Mouse (Mus musculus) C2C12 (cell line): ENCODE results near the gene Tmem144. TPM values are rescaled to one million over a fixed set of nuclear protein-coding genes. Genes with fewer than 3 reads are reported as not detected.

ENCODE experiments used
- H3K27me3 ChIP-seq: one replicate; pipeline ENCODE4 v1.6.1; 2011; ENCODE audit not compliant: control insufficient read depth, insufficient read depth, insufficient read length
- H3K36me3 ChIP-seq: one replicate; pipeline ENCODE4 v1.6.1; 2011; ENCODE audit not compliant: control insufficient read depth, insufficient read depth
- H3K4me3 ChIP-seq: one replicate; pipeline ENCODE4 v1.5.1; 2011; ENCODE audit warnings: mild to moderate bottlenecking, control low read depth; ENCODE audit not compliant: poor library complexity, insufficient read depth, severe bottlenecking
- H3K79me2 ChIP-seq: one replicate; pipeline ENCODE4 v1.6.1; 2011; ENCODE audit not compliant: control insufficient read depth, insufficient read depth
- H3K79me3 ChIP-seq: one replicate; pipeline ENCODE4 v1.6.1; 2011; ENCODE audit warnings: low read depth, control low read depth
- H3ac ChIP-seq: one replicate; pipeline ENCODE3; 2011; ENCODE audit warnings: low read depth; ENCODE audit not compliant: control insufficient read depth, insufficient read length
- CEBPB ChIP-seq: IDR thresholded peaks from one replicate; pipeline ENCODE4 v1.6.1; 2011; ENCODE audit warnings: low read depth, mild to moderate bottlenecking, control low read depth, moderate library complexity
- CTCF ChIP-seq: IDR thresholded peaks from one replicate; pipeline ENCODE4 v1.5.1; 2011; ENCODE audit not compliant: control insufficient read depth, insufficient read depth, insufficient read length
- FOSL1 ChIP-seq: IDR thresholded peaks from one replicate; pipeline ENCODE4 v1.8.0; 2011; ENCODE audit warnings: mild to moderate bottlenecking, low read length; ENCODE audit not compliant: poor library complexity, insufficient read depth, severe bottlenecking
- MAX ChIP-seq: IDR thresholded peaks from one replicate; pipeline ENCODE4 v1.6.1; 2011; ENCODE audit warnings: mild to moderate bottlenecking, control low read depth
- MYOD1 ChIP-seq: IDR thresholded peaks from one replicate; pipeline ENCODE4 v1.6.1; 2011; ENCODE audit warnings: low read depth; ENCODE audit not compliant: control insufficient read depth, insufficient read length
- MYOG ChIP-seq: IDR thresholded peaks from one replicate; pipeline ENCODE4 v1.6.1; 2011; ENCODE audit not compliant: control insufficient read depth, insufficient read length; ENCODE audit errors: extremely low read depth
- USF1 ChIP-seq: IDR thresholded peaks from one replicate; pipeline ENCODE4 v1.6.1; 2011; ENCODE audit warnings: low read depth, mild to moderate bottlenecking, control low read depth, moderate library complexity
- polyA plus RNA-seq: library from polyadenylated mRNA; unstranded; fragments of >200 nt; fragmentation: generic; extraction: Trizol; gene quantifications from one replicate; pipeline ENCODE4 v1.2.1, GENCODE M21; 2012; ENCODE audit warnings: missing spikeins

Gene Tmem144
- polyA plus RNA-seq, 1 experiment = 1.5 TPM

DNA sequence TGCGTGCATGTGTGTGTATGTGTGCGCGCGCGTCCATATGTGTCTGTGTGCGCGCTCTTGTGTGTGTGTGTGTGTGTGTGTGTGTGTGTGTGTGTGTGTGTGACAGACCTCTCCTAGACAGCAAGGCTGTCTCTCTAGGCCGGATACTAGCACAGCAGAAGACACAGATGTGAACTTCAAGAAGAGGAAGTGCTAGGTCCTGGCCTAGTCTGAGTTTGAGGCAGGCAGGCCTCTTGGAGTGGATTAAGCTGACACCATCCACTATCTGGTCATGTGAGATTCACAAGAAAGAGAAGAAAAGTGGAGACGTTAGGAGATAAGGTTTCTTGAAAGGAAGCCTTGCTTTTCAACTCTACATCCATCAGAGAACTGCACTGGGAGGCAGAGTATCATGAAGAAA lies 8.6 kb downstream of the Tmem144 start:
- Histone ChIP-seq H3K4me3 (no peak overlapping the region), H3K36me3 (no peaks in the 10 kb centered on the region), H3K79me3 (no peaks in the 10 kb centered on the region), H3ac (no peak overlapping the region), H3K27me3 (no peaks in the 10 kb centered on the region), H3K79me2 (no peaks in the 10 kb centered on the region)
- no peak for TF ChIP-seq USF1
- no peak for TF ChIP-seq MAX
- TF ChIP-seq FOSL1 = no peak
- no peak for TF ChIP-seq CTCF
- TF ChIP-seq MYOG = no peak
- TF ChIP-seq MYOD1 = no peak
- no peak for TF ChIP-seq CEBPB

GRCm38 (mm10) chr3:79842616-79843016 lies 10.0 kb downstream of the Tmem144 start:
- Histone ChIP-seq H3K79me3 (no peaks in the 10 kb centered on the region), H3K4me3 (peak overlapping the region; percentile 31), H3ac (peak overlapping the region; percentile 83), H3K36me3 (no peaks in the 10 kb centered on the region), H3K27me3 (no peaks in the 10 kb centered on the region), H3K79me2 (no peaks in the 10 kb centered on the region)
- TF ChIP-seq MAX = no peak
- no peak for TF ChIP-seq MYOG
- TF ChIP-seq CTCF = no peak

DNA sequence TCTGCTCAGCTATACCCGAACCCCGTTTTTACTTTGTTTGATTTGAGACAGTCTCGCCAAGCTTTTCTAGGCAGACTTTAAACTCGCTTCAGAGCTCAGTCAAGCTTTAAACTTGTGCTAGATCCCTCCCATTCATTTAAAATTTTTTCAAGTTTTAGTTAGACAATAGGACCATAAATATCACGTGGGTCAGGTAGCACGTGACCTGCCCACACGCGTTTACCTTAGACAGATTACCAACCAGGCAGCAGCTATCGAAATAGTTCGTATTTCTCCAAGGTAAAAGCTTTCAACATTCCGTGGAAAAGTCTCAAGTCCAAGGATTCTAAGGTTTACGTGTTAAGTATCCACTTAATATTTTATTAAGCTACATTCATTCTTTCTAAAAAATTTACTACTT lies 10.4 kb downstream of the Tmem144 start:
- TF ChIP-seq MAX = peak; percentile 72
- TF ChIP-seq MYOG = no peak
- TF ChIP-seq CTCF = no peak
- TF ChIP-seq USF1 = peak; percentile 98
- H3ac ChIP-seq = peak overlapping the region; percentile 62
- no peaks in the 10 kb centered on the region for H3K27me3 ChIP-seq
- H3K36me3 ChIP-seq = no peaks in the 10 kb centered on the region
- H3K79me3 ChIP-seq = no peaks in the 10 kb centered on the region
- no peaks in the 10 kb centered on the region for H3K79me2 ChIP-seq
- H3K4me3 ChIP-seq = peak overlapping the region; percentile 31

DNA sequence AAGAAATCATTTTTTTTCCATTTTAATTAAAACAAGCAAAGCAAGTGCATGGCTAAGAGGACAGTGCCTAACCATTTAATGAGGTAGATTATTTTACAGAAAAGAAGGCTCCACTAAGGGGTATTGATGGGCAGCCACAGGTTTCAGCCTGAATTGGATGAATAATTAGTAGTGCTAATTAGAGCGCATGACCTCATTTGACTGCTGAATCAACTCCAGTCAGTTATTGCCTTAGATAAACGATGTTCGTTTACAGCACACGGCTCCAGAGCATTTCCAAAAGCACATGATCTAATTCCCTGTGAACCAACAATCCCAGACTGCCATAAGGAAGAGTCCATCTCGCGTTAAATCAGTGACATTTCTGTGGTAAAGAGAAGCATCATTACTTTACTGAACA lies 11.1 kb downstream of the Tmem144 start:
- no peak overlapping the region for H3ac ChIP-seq
- peak overlapping the region; percentile 31 for H3K4me3 ChIP-seq
- no peaks in the 10 kb centered on the region for H3K79me3 ChIP-seq
- TF ChIP-seq MYOD1 (no peak), CTCF (no peak), CEBPB (no peak), MYOG (no peak), FOSL1 (no peak)
- H3K36me3 ChIP-seq = no peaks in the 10 kb centered on the region
- no peaks in the 10 kb centered on the region for H3K27me3 ChIP-seq
- no peaks in the 10 kb centered on the region for H3K79me2 ChIP-seq

DNA sequence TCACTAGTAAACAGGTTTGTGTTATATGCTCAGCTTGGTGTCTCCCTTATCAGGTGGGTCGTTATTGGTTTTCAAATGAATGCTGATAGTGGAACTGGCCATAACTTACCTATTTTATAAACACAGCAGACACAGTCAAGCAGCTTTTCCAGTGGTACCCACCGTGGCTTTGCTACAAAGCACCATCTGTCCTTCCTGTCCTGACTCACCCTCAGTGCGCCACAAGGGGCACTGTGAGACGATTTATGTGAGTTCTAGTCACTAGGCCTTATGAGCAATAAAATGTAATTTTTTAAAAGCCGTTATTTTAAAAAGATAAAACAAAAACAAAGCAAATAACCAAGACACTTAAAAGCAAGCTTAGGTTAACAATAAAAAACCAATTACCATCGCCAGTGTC lies 13.8 kb downstream of the Tmem144 start:
- Histone ChIP-seq H3K36me3 (peaks cover 8% of the 10 kb centered on the region), H3K79me3 (no peaks in the 10 kb centered on the region), H3K79me2 (no peaks in the 10 kb centered on the region), H3ac (no peak overlapping the region), H3K27me3 (no peaks in the 10 kb centered on the region), H3K4me3 (no peak overlapping the region)
- TF ChIP-seq MYOG (no peak), CTCF (no peak), MAX (no peak), CEBPB (no peak), USF1 (no peak), MYOD1 (no peak), FOSL1 (no peak)

DNA sequence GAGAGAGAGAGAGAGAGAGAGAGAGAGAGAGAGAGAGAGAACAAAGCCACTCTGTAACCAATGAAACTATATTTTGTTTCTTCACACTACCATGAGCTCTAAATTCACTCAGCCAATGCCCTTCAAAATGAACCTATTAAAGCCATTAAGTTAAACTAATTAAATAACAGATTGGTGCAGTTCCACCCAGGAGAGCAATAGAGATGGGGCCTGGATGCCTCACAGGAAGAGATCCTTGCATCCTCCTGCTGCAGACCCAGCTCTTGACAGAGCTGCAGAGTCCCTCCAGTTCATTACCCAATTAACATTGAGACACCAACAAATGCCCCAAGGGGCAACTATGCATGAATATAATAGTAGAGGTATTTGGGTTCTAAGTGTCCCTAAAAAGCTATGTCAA lies 23.3 kb downstream of the Tmem144 start:
- Histone ChIP-seq H3K4me3 (no peak overlapping the region), H3K27me3 (no peaks in the 10 kb centered on the region)
- no peak for TF ChIP-seq USF1
- TF ChIP-seq CTCF = no peak
- no peak for TF ChIP-seq FOSL1
- no peak for TF ChIP-seq MYOD1
- no peak for TF ChIP-seq CEBPB
- no peak for TF ChIP-seq MYOG
- TF ChIP-seq MAX = no peak

More for the DNA sequence above, 23.3 kb downstream of the Tmem144 start:
- Histone ChIP-seq H3ac (no peak overlapping the region), H3K79me3 (no peaks in the 10 kb centered on the region), H3K79me2 (no peaks in the 10 kb centered on the region), H3K36me3 (peaks cover 3% of the 10 kb centered on the region)
